Mouse (Mus musculus) cortical plate, adult 2 months (tissue): ENCODE data around the gene Ncoa3.

Experiments used
- CTCF ChIP-seq: fragments of 200-500 bp; IDR thresholded peaks from 2 replicates; pipeline ENCODE4 v1.5.1; 2011; ENCODE audit warnings: mild to moderate bottlenecking, control low read depth, low read length; ENCODE audit not compliant: insufficient read depth; ENCODE audit errors: extremely low read depth
- POLR2A ChIP-seq: fragments of 200-500 bp; IDR thresholded peaks from 2 replicates; pipeline ENCODE4 v1.6.1; 2011; ENCODE audit warnings: mild to moderate bottlenecking, low read length, control low read depth; ENCODE audit not compliant: insufficient read depth; ENCODE audit errors: extremely low read depth

- TF ChIP-seq CTCF (peak; percentile 90), POLR2A (no peak)
These were observed 115.9 kb downstream of the Ncoa3 start for GRCm38 (mm10) chr2:166108326-166108725.
